Mouse (Mus musculus) thymus, adult 2 months (tissue): ENCODE results near the gene Gm20388.

ENCODE experiments used
- CTCF ChIP-seq: fragments of 200-500 bp; IDR thresholded peaks from 2 replicates; pipeline ENCODE4 v1.5.1; 2012; ENCODE audit warnings: mild to moderate bottlenecking, control low read depth, low read length, moderate library complexity, borderline replicate concordance; ENCODE audit not compliant: control insufficient read depth, poor library complexity, insufficient read depth; ENCODE audit errors: extremely low read depth
- POLR2A ChIP-seq: fragments of 200-500 bp; IDR thresholded peaks from 2 replicates; pipeline ENCODE4 v1.6.1; 2012; ENCODE audit warnings: mild to moderate bottlenecking, low read length, control low read depth, moderate library complexity; ENCODE audit not compliant: control insufficient read depth, poor library complexity, insufficient read depth; ENCODE audit errors: extremely low read depth

DNA sequence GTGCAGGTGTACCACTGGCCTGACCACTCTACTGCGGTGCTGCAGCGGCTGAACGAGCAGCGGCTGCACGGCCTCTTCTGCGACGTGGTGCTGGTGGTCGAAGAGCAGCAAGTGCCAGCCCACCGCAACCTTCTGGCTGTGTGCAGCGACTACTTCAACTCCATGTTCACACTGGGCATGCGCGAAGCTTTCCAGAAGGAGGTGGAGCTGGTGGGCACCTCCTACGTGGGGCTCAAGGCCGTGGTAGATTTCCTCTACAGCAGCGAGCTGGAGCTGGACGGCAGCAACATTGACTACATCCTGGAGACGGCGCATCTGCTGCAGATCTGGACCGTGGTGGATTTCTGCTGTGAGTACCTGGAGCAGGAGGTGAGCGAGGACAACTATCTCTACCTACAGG is 41.0 kb upstream of the Gm20388 start:
- no peak for TF ChIP-seq CTCF
- no peak for TF ChIP-seq POLR2A
